Mouse (Mus musculus) neural tube, embryonic 13.5 days (tissue): ENCODE results near the gene Srebf1. TPM values are rescaled to one million over a fixed set of nuclear protein-coding genes. Genes with fewer than 3 reads are reported as not detected.

Source experiments
- ATAC-seq: fragments of 200-750 bp; cut with Nextera tagmentation; 2 replicates; pipeline ENCODE4 v1.8.0; 2017; ENCODE audit warnings: low read depth, mild to moderate bottlenecking, moderate TSS enrichment, moderate library complexity
- H3K27ac ChIP-seq: fragments of 300-500 bp; sonication (generic); replicated peaks from 2 replicates; pipeline ENCODE4 v1.5.1; 2015; ENCODE audit warnings: moderate library complexity, mild to moderate bottlenecking, inconsistent platforms
- H3K27me3 ChIP-seq: fragments of 300-500 bp; sonication (generic); 2 replicates; pipeline ENCODE4 v1.6.1; 2015; ENCODE audit warnings: mild to moderate bottlenecking, inconsistent platforms
- H3K36me3 ChIP-seq: fragments of 300-500 bp; sonication (generic); 2 replicates; pipeline ENCODE4 v1.6.1; 2015; ENCODE audit warnings: mild to moderate bottlenecking, inconsistent platforms
- H3K4me1 ChIP-seq: fragments of 300-500 bp; sonication (generic); replicated peaks from 2 replicates; pipeline ENCODE4 v1.6.1; 2015; ENCODE audit warnings: inconsistent platforms
- H3K4me2 ChIP-seq: fragments of 300-500 bp; sonication (generic); 2 replicates; pipeline ENCODE4 v1.6.1; 2015; ENCODE audit warnings: inconsistent platforms, mild to moderate bottlenecking, moderate library complexity
- H3K4me3 ChIP-seq: fragments of 300-500 bp; sonication (generic); 2 replicates; pipeline ENCODE4 v1.5.1; 2015; ENCODE audit warnings: mild to moderate bottlenecking, inconsistent platforms
- H3K9ac ChIP-seq: fragments of 300-500 bp; sonication (generic); 2 replicates; pipeline ENCODE4 v1.6.1; 2015; ENCODE audit warnings: moderate library complexity, mild to moderate bottlenecking, inconsistent platforms
- H3K9me3 ChIP-seq: fragments of 300-500 bp; sonication (generic); 2 replicates; pipeline ENCODE4 v1.6.1; 2016; ENCODE audit warnings: inconsistent platforms
- WGBS: fragments of 180-500 bp; shearing (Covaris S2); methylation state at CpG from one replicate; pipeline ENCODE4 v1.1.7; 2015; 5-methylcytosine and 5-hydroxymethylcytosine counted together
- polyA plus RNA-seq: library from polyadenylated mRNA; unstranded; fragments of >200 nt; fragmentation: Nextera tagmentation; extraction: Ambion mirVana; gene quantifications from 2 replicates; pipeline ENCODE4 v1.2.1, GENCODE M21; 2015

Srebf1 gene
- polyA plus RNA-seq, 1 experiment from 2014 or later = 38.5 TPM

GRCm38 (mm10) chr11:60213266-60213665 is 9.1 kb downstream of the Srebf1 start:
- H3K4me2 ChIP-seq = no peak overlapping the region
- no peaks in the 10 kb centered on the region for H3K9me3 ChIP-seq
- peak overlapping the region; percentile 41; the same call in 1 of the 2 replicates for H3K9ac ChIP-seq
- 0 out of 2 replicates have a peak overlapping the region, but pooled peaks have one; percentile 23 for H3K27ac ChIP-seq
- no peaks in the 10 kb centered on the region for H3K36me3 ChIP-seq
- WGBS = 67% methylated on average over 6 of the region's 6 CpGs
- no peak for ATAC-seq
- no peaks in the 10 kb centered on the region for H3K27me3 ChIP-seq
- H3K4me1 ChIP-seq = peaks cover 67% of the 10 kb centered on the region
- H3K4me3 ChIP-seq = no peak overlapping the region

GRCm38 (mm10) chr11:60211761-60212160 is 10.6 kb downstream of the Srebf1 start:
- no peaks in the 10 kb centered on the region for H3K27me3 ChIP-seq

GRCm38 (mm10) chr11:60211152-60211551 is 11.2 kb downstream of the Srebf1 start:
- H3K27ac ChIP-seq = peak overlapping the region; percentile 92
- no peak overlapping the region for H3K4me3 ChIP-seq

More at GRCm38 (mm10) chr11:60211761-60212160, 10.6 kb downstream of the Srebf1 start:
- no peaks in the 10 kb centered on the region for H3K9me3 ChIP-seq
- no peak overlapping the region for H3K4me2 ChIP-seq
- peaks cover 1% of the 10 kb centered on the region; the same call in 1 of the 2 replicates for H3K36me3 ChIP-seq
- ATAC-seq = no peak
- no peak overlapping the region for H3K4me3 ChIP-seq
- H3K4me1 ChIP-seq = peaks cover 74% of the 10 kb centered on the region
- H3K27ac ChIP-seq = no peak overlapping the region; the same call in 1 of the 2 replicates
- 73% methylated on average over 12 of the region's 12 CpGs for WGBS
- H3K9ac ChIP-seq = no peak overlapping the region

GRCm38 (mm10) chr11:60210305-60210724 is 12.1 kb downstream of the Srebf1 start:
- under 1% methylated on average over 47 of the region's 47 CpGs for WGBS
- Histone ChIP-seq H3K27ac (peak overlapping the region; percentile 92), H3K4me3 (peak overlapping the region; percentile 45), H3K27me3 (no peaks in the 10 kb centered on the region), H3K4me2 (peak overlapping the region; percentile 64), H3K9me3 (no peaks in the 10 kb centered on the region), H3K4me1 (peaks cover 79% of the 10 kb centered on the region), H3K36me3 (peaks cover 16% of the 10 kb centered on the region), H3K9ac (peak overlapping the region; percentile 63)
- peak; percentile 83 for ATAC-seq

More at GRCm38 (mm10) chr11:60211152-60211551, 11.2 kb downstream of the Srebf1 start:
- Histone ChIP-seq H3K9me3 (no peaks in the 10 kb centered on the region), H3K9ac (no peak overlapping the region), H3K4me1 (peaks cover 74% of the 10 kb centered on the region), H3K4me2 (peak overlapping the region; percentile 64; the same call in 1 of the 2 replicates), H3K27me3 (no peaks in the 10 kb centered on the region), H3K36me3 (peaks cover 7% of the 10 kb centered on the region)
- ATAC-seq = no peak
- 61% methylated on average over 3 of the region's 3 CpGs for WGBS

- H3K4me1 ChIP-seq = peaks cover 79% of the 10 kb centered on the region
Measured at GRCm38 (mm10) chr11:60209933-60210249, 12.5 kb downstream of the Srebf1 start.

GRCm38 (mm10) chr11:60209217-60209932 is 13.0 kb downstream of the Srebf1 start:
- H3K4me1 ChIP-seq = peaks cover 79% of the 10 kb centered on the region
- 28% methylated on average over 7 of the region's 7 CpGs for WGBS
- peak overlapping the region; percentile 63 for H3K9ac ChIP-seq
- H3K4me3 ChIP-seq = peak overlapping the region; percentile 45
- peaks cover 25% of the 10 kb centered on the region for H3K36me3 ChIP-seq
- peak overlapping the region; percentile 92 for H3K27ac ChIP-seq
- peak overlapping the region; percentile 64 for H3K4me2 ChIP-seq
- peak; percentile 55 for ATAC-seq
- H3K27me3 ChIP-seq = no peaks in the 10 kb centered on the region
- no peaks in the 10 kb centered on the region for H3K9me3 ChIP-seq

More at GRCm38 (mm10) chr11:60209933-60210249, 12.5 kb downstream of the Srebf1 start:
- H3K27ac ChIP-seq = peak overlapping the region; percentile 92
- no peak for ATAC-seq
- peak overlapping the region; percentile 63 for H3K9ac ChIP-seq
- H3K27me3 ChIP-seq = no peaks in the 10 kb centered on the region
- H3K4me2 ChIP-seq = peak overlapping the region; percentile 64
- peak overlapping the region; percentile 45 for H3K4me3 ChIP-seq
- H3K9me3 ChIP-seq = no peaks in the 10 kb centered on the region
- peaks cover 20% of the 10 kb centered on the region for H3K36me3 ChIP-seq
- WGBS = 0% methylated on average over 2 of the region's 2 CpGs

GRCm38 (mm10) chr11:60208712-60209111 is 13.7 kb downstream of the Srebf1 start:
- H3K27ac ChIP-seq = peak overlapping the region; percentile 92
- H3K4me1 ChIP-seq = peaks cover 83% of the 10 kb centered on the region
- WGBS = 59% methylated on average over 4 of the region's 4 CpGs
- peak overlapping the region; percentile 63 for H3K9ac ChIP-seq
- H3K4me3 ChIP-seq = peak overlapping the region; percentile 45
- H3K9me3 ChIP-seq = no peaks in the 10 kb centered on the region
- peaks cover 32% of the 10 kb centered on the region for H3K36me3 ChIP-seq
- ATAC-seq = no peak
- H3K27me3 ChIP-seq = no peaks in the 10 kb centered on the region
- peak overlapping the region; percentile 64 for H3K4me2 ChIP-seq

GRCm38 (mm10) chr11:60208201-60208600 is 14.2 kb downstream of the Srebf1 start:
- Histone ChIP-seq H3K9me3 (no peaks in the 10 kb centered on the region), H3K27me3 (no peaks in the 10 kb centered on the region), H3K4me3 (peak overlapping the region; percentile 45), H3K27ac (peak overlapping the region; percentile 92), H3K9ac (peak overlapping the region; percentile 63), H3K36me3 (peaks cover 37% of the 10 kb centered on the region), H3K4me1 (peaks cover 83% of the 10 kb centered on the region), H3K4me2 (peak overlapping the region; percentile 64)
- ATAC-seq = no peak
- WGBS = 71% methylated on average over 6 of the region's 6 CpGs

GRCm38 (mm10) chr11:60206207-60206606 is 16.2 kb downstream of the Srebf1 start:
- H3K4me2 ChIP-seq = no peak overlapping the region
- 67% methylated on average over 5 of the region's 5 CpGs for WGBS
- ATAC-seq = no peak

GRCm38 (mm10) chr11:60205026-60205425 is 17.4 kb downstream of the Srebf1 start:
- no peak overlapping the region for H3K9ac ChIP-seq
- H3K4me3 ChIP-seq = no peak overlapping the region
- ATAC-seq = no peak
- H3K27me3 ChIP-seq = no peaks in the 10 kb centered on the region
- no peak overlapping the region for H3K27ac ChIP-seq
- WGBS = 85% methylated on average over 12 of the region's 12 CpGs
- no peak overlapping the region for H3K4me2 ChIP-seq
- H3K9me3 ChIP-seq = no peaks in the 10 kb centered on the region
- H3K36me3 ChIP-seq = peaks cover 69% of the 10 kb centered on the region
- peaks cover 71% of the 10 kb centered on the region for H3K4me1 ChIP-seq

More at GRCm38 (mm10) chr11:60206207-60206606, 16.2 kb downstream of the Srebf1 start:
- Histone ChIP-seq H3K27me3 (no peaks in the 10 kb centered on the region), H3K9ac (peak overlapping the region; percentile 52), H3K9me3 (no peaks in the 10 kb centered on the region), H3K4me1 (peaks cover 74% of the 10 kb centered on the region), H3K36me3 (peaks cover 57% of the 10 kb centered on the region), H3K4me3 (no peak overlapping the region), H3K27ac (peak overlapping the region; percentile 29)

- peak overlapping the region; percentile 57 for H3K27ac ChIP-seq
- no peaks in the 10 kb centered on the region for H3K27me3 ChIP-seq
- peaks cover 82% of the 10 kb centered on the region for H3K36me3 ChIP-seq
- no peak overlapping the region for H3K4me2 ChIP-seq
- H3K4me1 ChIP-seq = peaks cover 55% of the 10 kb centered on the region
- ATAC-seq = no peak
- peak overlapping the region; percentile 48 for H3K9ac ChIP-seq
- no peaks in the 10 kb centered on the region for H3K9me3 ChIP-seq
- H3K4me3 ChIP-seq = no peak overlapping the region
- WGBS = 80% methylated on average over 26 of the region's 26 CpGs
Measured at GRCm38 (mm10) chr11:60202710-60203638, 19.4 kb downstream of the Srebf1 start.

GRCm38 (mm10) chr11:60200384-60200783 is 22.0 kb downstream of the Srebf1 start:
- Histone ChIP-seq H3K36me3 (peaks cover 91% of the 10 kb centered on the region), H3K4me1 (peaks cover 31% of the 10 kb centered on the region), H3K4me2 (no peak overlapping the region), H3K9ac (peak overlapping the region; percentile 51; the same call in 1 of the 2 replicates), H3K9me3 (no peaks in the 10 kb centered on the region), H3K4me3 (no peak overlapping the region), H3K27ac (peak overlapping the region; percentile 88), H3K27me3 (no peaks in the 10 kb centered on the region)
- 88% methylated on average over 11 of the region's 11 CpGs for WGBS
- no peak for ATAC-seq
